Comparison of ENCODE assay signal across 9 mouse cellular contexts in the genomic region with DNA sequence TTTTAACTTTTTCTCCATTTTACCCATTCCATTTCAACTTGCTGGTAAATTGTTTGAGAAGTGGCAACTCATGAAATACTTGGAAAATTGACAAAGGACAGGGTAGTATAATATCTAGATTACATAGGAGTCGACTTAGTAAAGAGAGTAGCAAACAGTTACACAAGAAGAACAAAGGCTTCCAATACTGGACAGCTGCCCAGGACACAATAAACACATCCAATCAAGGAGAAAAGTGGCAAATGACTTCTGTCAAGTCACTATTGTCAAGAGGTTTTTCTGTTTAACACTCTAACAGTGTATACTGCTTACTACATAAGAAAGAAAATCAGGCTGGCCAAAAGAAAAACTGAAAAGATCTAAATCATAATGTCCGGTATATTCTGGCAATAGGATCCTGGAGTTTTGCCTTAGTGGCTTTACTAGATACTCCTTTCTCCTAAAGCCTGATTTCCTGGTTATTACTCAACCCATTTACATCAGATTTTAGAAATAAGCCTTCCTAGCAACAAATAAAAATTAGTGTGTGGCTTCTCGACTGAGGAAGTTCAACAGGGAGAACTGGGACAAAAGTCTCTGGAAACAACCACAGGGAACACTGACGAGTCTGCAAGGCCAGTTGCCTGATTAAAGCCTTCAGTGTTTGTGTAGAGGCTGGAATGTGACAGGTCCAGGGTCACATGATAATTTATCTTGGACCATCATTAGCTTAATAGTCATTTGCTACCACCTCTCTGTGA. TPM values are rescaled to one million over a fixed set of nuclear protein-coding genes. Genes with fewer than 3 reads are reported as not detected.
DNase-seq lines count a peak whose midpoint lies in the region; ATAC-seq and TF ChIP-seq lines count a peak whose summit lies in the region.
"Had no signal": no experiment of that assay in that cellular context is flagged by ENCODE, and none has a peak within 500 bp of the region (broad histone marks: within the 10 kb centered on the region; RNA-seq: fewer than 3 reads in every experiment).

No protein-coding gene starts in this region.

- dilution Hi-C loops in CH12.LX (cut with MboI; ENCODE audit: extremely low pct_ligation_motif_present, extremely low pct_unique_long_range_greater_than_20kb, low sequenced_read_pairs) = no loop called here

- H3K27me3 ChIP-seq in heart, embryonic 13.5 days (replicated peaks) = no peaks in the 10 kb centered on the region
- H3K27me3 ChIP-seq in CH12.LX (replicated peaks) = no peaks in the 10 kb centered on the region
- H3K27me3 ChIP-seq in liver, embryonic 15.5 days = no peaks in the 10 kb centered on the region

- no peak for TF ChIP-seq RAD21 in CH12.LX (IDR thresholded peaks at IDR 0.05; ENCODE audit: low read depth, low read length)

- in situ Hi-C loops in CH12.LX (cut with MboI; ENCODE audit: low pct_ligation_motif_present, low pct_unique_long_range_greater_than_20kb, low sequenced_read_pairs) = no loop called here

- no peak for TF ChIP-seq CTCF in CH12.LX (conservative IDR thresholded peaks at IDR 0.05 in 1 of 2, IDR thresholded peaks at IDR 0.05 in 1 of 2; ENCODE audit: low read depth in 2 of 2, low read length in 2 of 2)
- no peak for TF ChIP-seq CTCF in embryonic fibroblast, embryonic 13.5 days (IDR thresholded peaks at IDR 0.05; ENCODE audit: borderline replicate concordance, insufficient read depth, low read length)

- TF ChIP-seq POLR2A in CH12.LX (IDR thresholded peaks at IDR 0.05; ENCODE audit: low read depth, low read length) = no peak
- no peak for TF ChIP-seq POLR2A in embryonic fibroblast, embryonic 13.5 days (IDR thresholded peaks at IDR 0.05; ENCODE audit: low read depth, low read length)

- H3K4me2 ChIP-seq in heart, embryonic 13.5 days = peak overlapping the region; percentile 71
- peak overlapping the region; percentile 32 for H3K4me2 ChIP-seq in CH12.LX (ENCODE audit: insufficient read depth, low read depth, poor library complexity, severe bottlenecking)
- peak overlapping the region; percentile 78 for H3K4me2 ChIP-seq in liver, embryonic 15.5 days

- intact Hi-C loops in left cerebral cortex, postnatal 36 days (cut with DNase I) = loop anchor here (5.0 to 10.0 kb wide), 4 partner anchors 51 to 207 kb away; partner anchors contain the start of genes 9330159F19Rik, Rnf146 and Soga3

- WGBS in heart, embryonic 13.5 days = 79% methylated on average over 4 of the region's 4 CpGs
- WGBS in liver, embryonic 15.5 days (ENCODE audit: insufficient replicate concordance) = 60% methylated on average over 4 of the region's 4 CpGs

- H3K4me3 ChIP-seq in heart, embryonic 13.5 days = no peak overlapping the region
- H3K4me3 ChIP-seq in CH12.LX (replicated peaks in 1 of 3; ENCODE audit: low read depth in 2 of 3, low read length in 2 of 3, poor library complexity in 1 of 3) = peak overlapping the region in 2 of 3 experiments; percentile 71 to 80
- H3K4me3 ChIP-seq in embryonic fibroblast, embryonic 13.5 days (ENCODE audit: insufficient read depth, low read length) = peak overlapping the region; percentile 11; the same call in 1 of the 2 replicates
- peak overlapping the region; percentile 89; the same call in 1 of the 2 replicates for H3K4me3 ChIP-seq in liver, embryonic 15.5 days (replicated peaks)

- no peak overlapping the region for H3K27ac ChIP-seq in heart, embryonic 13.5 days (replicated peaks)
- H3K27ac ChIP-seq in CH12.LX (ENCODE audit: insufficient read depth, low read depth) = no peak overlapping the region
- H3K27ac ChIP-seq in embryonic fibroblast, embryonic 13.5 days (ENCODE audit: insufficient read depth, low read length) = no peak overlapping the region
- H3K27ac ChIP-seq in liver, embryonic 15.5 days (replicated peaks) = no peak overlapping the region

- peaks cover 5% of the 10 kb centered on the region for H3K79me2 ChIP-seq in CH12.LX (replicated peaks; ENCODE audit: control insufficient read depth, extremely low read depth, insufficient read depth, poor library complexity, severe bottlenecking)

- no peak overlapping the region for H3K9ac ChIP-seq in heart, embryonic 13.5 days
- H3K9ac ChIP-seq in CH12.LX (ENCODE audit: insufficient read depth, low read depth) = peak overlapping the region; percentile 90; the same call in 1 of the 2 replicates
- no peak overlapping the region for H3K9ac ChIP-seq in liver, embryonic 15.5 days

- no peak for ATAC-seq in heart, embryonic 13.5 days (ENCODE audit: extremely low read depth, insufficient number of reproducible peaks, low FRiP score, low TSS enrichment)
- no peak for ATAC-seq in liver, embryonic 15.5 days (ENCODE audit: insufficient read depth)

- no peaks in the 10 kb centered on the region for H3K9me3 ChIP-seq in heart, embryonic 13.5 days
- no peaks in the 10 kb centered on the region for H3K9me3 ChIP-seq in CH12.LX (replicated peaks; ENCODE audit: low read length)
- H3K9me3 ChIP-seq in liver, embryonic 15.5 days (replicated peaks) = no peaks in the 10 kb centered on the region

- peaks cover 12% of the 10 kb centered on the region for H3K4me1 ChIP-seq in heart, embryonic 13.5 days
- peaks cover 0 to 26% of the 10 kb centered on the region in 2 experiments; a peak in 2 of 4 replicates for H3K4me1 ChIP-seq in CH12.LX (ENCODE audit: control insufficient read depth in 1 of 2, insufficient read depth in 2 of 2)
- no peaks in the 10 kb centered on the region; the same call in 1 of the 2 replicates for H3K4me1 ChIP-seq in embryonic fibroblast, embryonic 13.5 days (ENCODE audit: control insufficient read depth, insufficient read depth, low read length)
- peaks cover 18% of the 10 kb centered on the region for H3K4me1 ChIP-seq in liver, embryonic 15.5 days (replicated peaks)

- DNase-seq in heart, adult 9 months (ENCODE audit: low spot score in 2 of 2) = no peak
- DNase-seq in CH12.LX (ENCODE audit: extremely low read depth) = no peak
- DNase-seq in left cerebral cortex, postnatal 36 days (ENCODE audit: low spot score in 2 of 2) = no peak
- no peak for DNase-seq in kidney, postnatal 10 days
- DNase-seq in right cerebral cortex, postnatal 25 days = no peak
- DNase-seq: gastrocnemius, adult 2 months had no signal

- TF ChIP-seq EP300 in CH12.LX (IDR thresholded peaks at IDR 0.05; ENCODE audit: low read length) = no peak

- no peaks in the 10 kb centered on the region for H3K36me3 ChIP-seq in heart, embryonic 13.5 days
- peaks cover 0 to 3% of the 10 kb centered on the region in 2 experiments for H3K36me3 ChIP-seq in CH12.LX (replicated peaks in 1 of 2; ENCODE audit: control insufficient read depth in 1 of 2, insufficient read depth in 1 of 2, low read length in 1 of 2)
- H3K36me3 ChIP-seq in liver, embryonic 15.5 days (replicated peaks) = no peaks in the 10 kb centered on the region

TF ChIP-seq in CH12.LX, 34 proteins besides CTCF, POLR2A, EP300 and RAD21:
- TF ChIP-seq ZNF384 (IDR thresholded peaks at IDR 0.05; ENCODE audit: low read depth, low read length) = no peak
- TF ChIP-seq MAFK (IDR thresholded peaks at IDR 0.05; ENCODE audit: insufficient replicate concordance, low read length) = no peak
- no peak for TF ChIP-seq BHLHE40 (IDR thresholded peaks at IDR 0.05; ENCODE audit: low read depth, low read length)
- TF ChIP-seq HCFC1 (IDR thresholded peaks at IDR 0.05; ENCODE audit: low read depth, low read length) = no peak
- no peak for TF ChIP-seq MYC (IDR thresholded peaks at IDR 0.05; ENCODE audit: low read depth, low read length)
- TF ChIP-seq ELF1 (IDR thresholded peaks at IDR 0.05; ENCODE audit: low read depth, low read length) = no peak
- TF ChIP-seq CHD1 (IDR thresholded peaks at IDR 0.05; ENCODE audit: low read depth, low read length) = no peak
- no peak for TF ChIP-seq MXI1 (IDR thresholded peaks at IDR 0.05; ENCODE audit: low read depth, low read length)
- TF ChIP-seq RCOR1 (conservative IDR thresholded peaks at IDR 0.05; ENCODE audit: low read depth, low read length) = no peak
- no peak for TF ChIP-seq NELFE (IDR thresholded peaks at IDR 0.05; ENCODE audit: low read depth, low read length)
- TF ChIP-seq USF1 (IDR thresholded peaks at IDR 0.05; ENCODE audit: low read depth, low read length) = no peak
- TF ChIP-seq PAX5 (IDR thresholded peaks at IDR 0.05; ENCODE audit: low read length) = no peak
- no peak for TF ChIP-seq ZKSCAN1 (IDR thresholded peaks at IDR 0.05; ENCODE audit: borderline replicate concordance, low read depth, low read length)
- TF ChIP-seq MAZ (IDR thresholded peaks at IDR 0.05; ENCODE audit: low read depth, low read length) = no peak
- TF ChIP-seq NRF1 (IDR thresholded peaks at IDR 0.05; ENCODE audit: low read depth, low read length) = no peak

RNA-seq across cellular contexts. Expression of gene Echdc1, which starts 1.3 kb away (rescaled TPM):
- 20.9 and 24.5 TPM in 2 replicates for polyA plus RNA-seq in heart, embryonic 13.5 days (2015; fragmentation: Nextera tagmentation; extraction: Ambion mirVana)
- 19.3 and 20.4 TPM in 2 replicates for total RNA-seq in CH12.LX (2012; rRNA removed)
- total RNA-seq in CH12.LX (2014; rRNA removed) = 60.4 and 60.5 TPM in 2 replicates
- 39.0 and 49.0 TPM in 2 replicates for polyA plus RNA-seq in CH12.LX (2012; ENCODE audit: insufficient read length, low read depth)
- polyA plus RNA-seq in embryonic fibroblast, embryonic 13.5 days (2011; ENCODE audit: insufficient read length, low read depth, missing spikeins) = 24.9 and 26.7 TPM in 2 replicates
- 17.6 and 20.1 TPM in 2 replicates for polyA plus RNA-seq in liver, embryonic 15.5 days (2015; fragmentation: Nextera tagmentation; extraction: Ambion mirVana)
- 10 to 100 TPM; 25.9 to 31.4 TPM for total RNA-seq in left cerebral cortex, postnatal 36 days (2021)

RNA-seq across cellular contexts. Expression of gene Rnf146, which starts 50.6 kb away (rescaled TPM):
- 31.4 and 36.0 TPM in 2 replicates for polyA plus RNA-seq in heart, embryonic 13.5 days (2015; fragmentation: Nextera tagmentation; extraction: Ambion mirVana)
- 20.8 and 22.5 TPM in 2 replicates for total RNA-seq in CH12.LX (2012; rRNA removed)
- total RNA-seq in CH12.LX (2014; rRNA removed) = 29.7 and 32.1 TPM in 2 replicates
- 24.5 and 32.1 TPM in 2 replicates for polyA plus RNA-seq in CH12.LX (2012; ENCODE audit: insufficient read length, low read depth)
- 42.9 and 53.4 TPM in 2 replicates for polyA plus RNA-seq in embryonic fibroblast, embryonic 13.5 days (2011; ENCODE audit: insufficient read length, low read depth, missing spikeins)
- 14.1 and 15.1 TPM in 2 replicates for polyA plus RNA-seq in liver, embryonic 15.5 days (2015; fragmentation: Nextera tagmentation; extraction: Ambion mirVana)
- total RNA-seq in left cerebral cortex, postnatal 36 days (2021) = 10 to 100 TPM; 83.1 to 89.6 TPM
